Mouse (Mus musculus): Measurements from ENCODE around the gene Srp54b. TPM values are rescaled to one million over a fixed set of nuclear protein-coding genes. Genes with fewer than 3 reads are reported as not detected.
"Not testable (repeated sequence)": the region's sequence is repeated elsewhere in the genome, so short reads cannot be mapped to it uniquely, and the experiment has no call there.

Srp54b gene
- polyA plus RNA-seq, 1 experiment, result 36.3 TPM

- not testable (repeated sequence) for H3K79me3 ChIP-seq (ENCODE audit: low read depth); H3K36me3 ChIP-seq (ENCODE audit: control insufficient read depth, insufficient read depth); H3K79me2 ChIP-seq (ENCODE audit: control insufficient read depth, insufficient read depth); H3K4me3 ChIP-seq (ENCODE audit: insufficient read depth, poor library complexity, severe bottlenecking); H3K27me3 ChIP-seq (ENCODE audit: control insufficient read depth, insufficient read depth, insufficient read length); H3ac ChIP-seq (ENCODE audit: control insufficient read depth, insufficient read length, low read depth)
Measured at GRCm38 (mm10) chr12:55199799-55200198, 44.9 kb downstream of the Srp54b start.

GRCm38 (mm10) chr12:55212944-55213343 is 58.0 kb downstream of the Srp54b start:
- H3K79me3 ChIP-seq (ENCODE audit: low read depth); H3K4me3 ChIP-seq (ENCODE audit: insufficient read depth, poor library complexity, severe bottlenecking); H3K79me2 ChIP-seq (ENCODE audit: control insufficient read depth, insufficient read depth): not testable (repeated sequence)

GRCm38 (mm10) chr12:55229626-55230519 is 75.0 kb downstream of the Srp54b start, which contains the start of gene Srp54c:
Srp54c (plus strand) TSS chr12:55230168.
- not testable (repeated sequence) for H3K27me3 ChIP-seq (ENCODE audit: control insufficient read depth, insufficient read depth, insufficient read length); H3K36me3 ChIP-seq (ENCODE audit: control insufficient read depth, insufficient read depth); H3K79me2 ChIP-seq (ENCODE audit: control insufficient read depth, insufficient read depth); H3K79me3 ChIP-seq (ENCODE audit: low read depth)
- H3K4me3 ChIP-seq (ENCODE audit: insufficient read depth, poor library complexity, severe bottlenecking), result peak within 1 kb of the TSS; percentile 38
- peak within 1 kb of the TSS; percentile 68 for H3ac ChIP-seq (ENCODE audit: control insufficient read depth, insufficient read length, low read depth)

More at GRCm38 (mm10) chr12:55212944-55213343, 58.0 kb downstream of the Srp54b start:
- not testable (repeated sequence) for H3K27me3 ChIP-seq (ENCODE audit: control insufficient read depth, insufficient read depth, insufficient read length); H3K36me3 ChIP-seq (ENCODE audit: control insufficient read depth, insufficient read depth); H3ac ChIP-seq (ENCODE audit: control insufficient read depth, insufficient read length, low read depth)

- not testable (repeated sequence) for H3K27me3 ChIP-seq (ENCODE audit: control insufficient read depth, insufficient read depth, insufficient read length); H3K36me3 ChIP-seq (ENCODE audit: control insufficient read depth, insufficient read depth); H3K79me3 ChIP-seq (ENCODE audit: low read depth); H3K79me2 ChIP-seq (ENCODE audit: control insufficient read depth, insufficient read depth)
- H3K4me3 ChIP-seq (ENCODE audit: insufficient read depth, poor library complexity, severe bottlenecking), result peak overlapping the region; percentile 38
- H3ac ChIP-seq (ENCODE audit: control insufficient read depth, insufficient read length, low read depth), result peak overlapping the region; percentile 68
Measured at GRCm38 (mm10) chr12:55230520-55230861, 75.6 kb downstream of the Srp54b start.

Other genes with a start within 250 kb of the Srp54b start
- not detected for gene Gm20403, start 168.6 kb upstream of the Srp54b start, polyA plus RNA-seq (2012; fragmentation: generic; extraction: Trizol)
- gene Baz1a, start 140.8 kb upstream of the Srp54b start, polyA plus RNA-seq (2012; fragmentation: generic; extraction: Trizol), result 11.3 TPM
- gene 2700097O09Rik, start 75.0 kb upstream of the Srp54b start, polyA plus RNA-seq (2012; fragmentation: generic; extraction: Trizol), result 5.1 TPM
- gene Srp54a, start 74.8 kb upstream of the Srp54b start, polyA plus RNA-seq (2012; fragmentation: generic; extraction: Trizol), result 19.9 TPM
- gene Fam177a, start 30.6 kb upstream of the Srp54b start, polyA plus RNA-seq (2012; fragmentation: generic; extraction: Trizol), result 14.4 TPM
- not detected for gene 1700047I17Rik2, start 44.5 kb downstream of the Srp54b start, polyA plus RNA-seq (2012; fragmentation: generic; extraction: Trizol)
- 15.2 TPM for gene Srp54c, start 75.1 kb downstream of the Srp54b start, polyA plus RNA-seq (2012; fragmentation: generic; extraction: Trizol)
- gene 1110008L16Rik, start 144.5 kb downstream of the Srp54b start, polyA plus RNA-seq (2012; fragmentation: generic; extraction: Trizol), result 7.6 TPM
- gene Ppp2r3c, start 147.9 kb downstream of the Srp54b start, polyA plus RNA-seq (2012; fragmentation: generic; extraction: Trizol), result 3.8 TPM
- gene Psma6, start 229.1 kb downstream of the Srp54b start, polyA plus RNA-seq (2012; fragmentation: generic; extraction: Trizol), result 312 TPM